Mouse (Mus musculus) megakaryocyte, embryonic 14.5 days (primary cell): ENCODE measurements around the gene Srsf5. TPM values are rescaled to one million over a fixed set of nuclear protein-coding genes. Genes with fewer than 3 reads are reported as not detected.

Experiments used
- H3K27me3 ChIP-seq: replicated peaks from 2 replicates; pipeline ENCODE3; 2012; ENCODE audit warnings: inconsistent platforms
- H3K36me3 ChIP-seq: replicated peaks from 2 replicates; pipeline ENCODE3; 2012; ENCODE audit warnings: low read length, inconsistent platforms, mixed read lengths
- H3K4me1 ChIP-seq: 2 replicates; pipeline ENCODE4 v1.6.1; 2012; ENCODE audit warnings: inconsistent platforms
- H3K4me3 ChIP-seq: replicated peaks from 2 replicates; pipeline ENCODE3; 2012; ENCODE audit warnings: moderate library complexity, mild to moderate bottlenecking, inconsistent platforms
- H3K9me3 ChIP-seq: 2 replicates; pipeline ENCODE4 v1.6.1; 2012; ENCODE audit warnings: inconsistent platforms
- FLI1 ChIP-seq: IDR thresholded peaks from 2 replicates; pipeline ENCODE4 v1.6.1; 2012; ENCODE audit warnings: low read length, inconsistent platforms, mixed read lengths
- GATA1 ChIP-seq: IDR thresholded peaks from 3 replicates; pipeline ENCODE4 v1.6.1; 2012; ENCODE audit warnings: mixed read lengths, low read length, inconsistent platforms, borderline replicate concordance
- polyA plus RNA-seq: library from polyadenylated mRNA; stranded (reverse); fragments of >175 nt; gene quantifications from 2 replicates; pipeline ENCODE4 v1.2.3, GENCODE M21; 2012; ENCODE audit warnings: low replicate concordance; ENCODE audit not compliant: insufficient read depth

The Srsf5 gene
- polyA plus RNA-seq, 1 experiment: 105 TPM

DNA sequence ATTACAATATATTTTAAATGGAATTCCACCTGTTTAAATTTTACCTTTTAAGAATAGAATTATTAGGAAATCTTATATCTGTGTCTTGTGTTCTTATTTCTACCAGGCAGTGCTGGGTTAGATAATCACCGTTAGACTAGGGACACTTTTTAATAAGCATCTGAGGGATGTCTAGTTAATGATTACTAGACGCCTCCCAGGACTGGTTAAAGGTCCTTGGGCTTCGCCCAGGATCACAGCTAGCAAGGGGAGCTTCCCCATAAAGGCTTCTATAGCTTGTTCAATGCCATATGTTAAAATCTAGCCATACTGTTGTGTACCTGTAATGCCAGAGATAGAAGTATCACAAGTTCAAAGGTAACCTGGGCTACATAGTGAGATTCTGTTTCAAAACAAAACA, 16.4 kb upstream of the Srsf5 start:
- Histone ChIP-seq H3K27me3 (peaks cover 12% of the 10 kb centered on the region), H3K4me1 (no peaks in the 10 kb centered on the region; the same call in 1 of the 2 replicates)

GRCm38 (mm10) chr12:80930141-80930540, 15.2 kb upstream of the Srsf5 start:
- Histone ChIP-seq H3K27me3 (peaks cover 5% of the 10 kb centered on the region), H3K9me3 (peaks cover 3% of the 10 kb centered on the region; the same call in 1 of the 2 replicates), H3K4me3 (no peak overlapping the region), H3K4me1 (no peaks in the 10 kb centered on the region; the same call in 1 of the 2 replicates), H3K36me3 (no peaks in the 10 kb centered on the region)
- no peak for TF ChIP-seq FLI1
- no peak for TF ChIP-seq GATA1

More for the DNA sequence above, 16.4 kb upstream of the Srsf5 start:
- TF ChIP-seq FLI1 (no peak), GATA1 (no peak)
- H3K4me3 ChIP-seq: no peak overlapping the region
- H3K36me3 ChIP-seq: no peaks in the 10 kb centered on the region
- peaks cover 3% of the 10 kb centered on the region; the same call in 1 of the 2 replicates for H3K9me3 ChIP-seq

DNA sequence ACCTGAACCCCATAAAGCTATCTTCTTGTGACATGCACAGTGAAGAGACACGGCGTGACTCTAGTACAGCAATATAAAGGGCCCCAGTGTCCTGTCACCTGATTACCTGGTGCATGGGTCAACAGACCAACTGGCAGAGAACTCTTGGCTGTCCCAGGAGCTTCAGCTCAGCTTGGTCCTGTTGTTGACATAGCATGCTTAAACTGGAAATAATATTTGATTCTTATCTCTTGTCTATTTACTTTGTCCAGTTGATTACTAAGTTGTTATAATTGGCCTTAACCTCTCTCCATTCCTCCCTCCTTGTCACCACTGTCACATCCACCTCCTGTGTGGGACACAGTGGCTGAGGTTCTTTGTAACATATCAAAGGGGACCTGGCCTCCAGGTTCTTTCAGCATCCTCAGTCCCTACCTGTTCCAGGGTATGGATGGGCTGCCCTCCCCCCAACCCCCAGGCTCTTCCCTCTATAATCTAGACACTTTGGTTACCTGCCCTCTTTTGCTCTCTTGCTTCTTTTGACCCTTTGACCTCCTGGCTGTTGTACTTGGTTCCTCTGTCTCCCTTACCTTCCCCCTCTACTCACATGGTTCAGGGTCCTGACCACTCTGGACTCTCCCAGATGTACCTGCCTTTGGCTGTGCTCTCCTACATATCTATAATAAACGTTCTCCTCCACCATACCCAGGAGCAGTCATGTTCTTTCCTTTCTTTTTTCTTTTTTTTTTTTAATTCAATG, 13.7 kb upstream of the Srsf5 start:
- Histone ChIP-seq H3K4me3 (no peak overlapping the region), H3K36me3 (no peaks in the 10 kb centered on the region), H3K27me3 (peaks cover 1% of the 10 kb centered on the region), H3K4me1 (no peaks in the 10 kb centered on the region; the same call in 1 of the 2 replicates), H3K9me3 (peaks cover 3% of the 10 kb centered on the region; the same call in 1 of the 2 replicates)
- TF ChIP-seq GATA1: no peak
- no peak for TF ChIP-seq FLI1

GRCm38 (mm10) chr12:80932865-80933264, 12.4 kb upstream of the Srsf5 start:
- Histone ChIP-seq H3K27me3 (peaks cover 1% of the 10 kb centered on the region), H3K9me3 (peaks cover 3% of the 10 kb centered on the region; the same call in 1 of the 2 replicates), H3K36me3 (no peaks in the 10 kb centered on the region), H3K4me1 (peaks cover 7% of the 10 kb centered on the region), H3K4me3 (no peak overlapping the region)
- TF ChIP-seq FLI1 (no peak), GATA1 (no peak)

- Histone ChIP-seq H3K4me1 (peaks cover 27% of the 10 kb centered on the region), H3K36me3 (no peaks in the 10 kb centered on the region), H3K9me3 (peaks cover 3% of the 10 kb centered on the region; the same call in 1 of the 2 replicates), H3K4me3 (no peak overlapping the region), H3K27me3 (peaks cover 1% of the 10 kb centered on the region)
- no peak for TF ChIP-seq FLI1
- no peak for TF ChIP-seq GATA1
These were observed 8.6 kb upstream of the Srsf5 start for GRCm38 (mm10) chr12:80936751-80937150.

DNA sequence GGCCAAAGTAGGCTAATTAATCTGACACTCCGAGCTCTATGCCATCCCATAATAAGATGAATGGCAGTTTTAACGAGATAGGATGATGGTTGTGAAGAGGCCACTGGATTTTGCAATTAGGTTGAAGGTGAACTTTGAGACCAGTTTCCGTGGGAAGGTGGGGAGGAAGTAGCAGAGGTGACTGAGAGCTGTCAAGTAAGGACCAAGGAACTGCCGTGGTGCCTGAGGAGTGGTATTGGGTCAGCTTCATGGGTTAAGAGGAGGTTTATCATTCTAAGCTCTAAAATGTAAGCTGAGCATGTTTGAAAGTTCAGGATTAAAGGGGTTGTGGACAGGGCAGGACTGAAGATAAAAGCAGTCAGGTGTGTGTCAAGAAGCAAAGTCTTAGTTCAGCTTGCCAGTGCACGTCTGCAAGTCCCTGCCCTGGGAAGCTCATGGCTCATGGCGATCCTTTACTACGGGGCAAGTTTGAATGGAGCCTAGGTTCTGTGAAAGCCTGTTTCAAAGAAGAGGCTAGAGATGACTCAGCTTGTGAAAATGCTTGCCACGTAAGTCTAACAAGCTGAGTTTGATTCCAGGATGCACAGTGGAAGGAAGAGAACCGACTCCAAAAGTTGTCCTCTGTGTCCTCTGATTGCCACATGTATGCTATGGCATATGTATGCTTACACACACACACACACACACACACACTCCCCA, 7.8 kb upstream of the Srsf5 start:
- peak overlapping the region; percentile 56 for H3K4me3 ChIP-seq
- no peaks in the 10 kb centered on the region for H3K27me3 ChIP-seq
- H3K9me3 ChIP-seq: peaks cover 3% of the 10 kb centered on the region; the same call in 1 of the 2 replicates

DNA sequence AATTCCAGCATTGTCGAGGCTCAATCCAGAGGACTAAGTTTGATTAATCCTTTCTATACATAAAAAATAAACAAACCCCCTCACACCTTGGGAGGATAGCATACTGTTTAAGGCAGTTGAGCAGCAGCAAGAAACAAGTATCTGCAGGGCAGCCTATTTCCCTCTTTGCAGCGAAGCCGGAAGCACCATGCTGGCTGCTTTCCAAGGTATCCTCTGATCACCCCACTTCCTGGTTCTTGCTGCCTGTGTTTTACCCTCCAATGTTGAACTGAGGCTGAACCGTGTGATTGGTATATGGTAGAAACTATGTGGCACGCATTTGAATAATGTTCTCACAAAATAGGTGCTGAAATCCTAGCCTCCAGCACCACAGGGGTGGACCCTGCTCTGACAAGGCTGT, 6.7 kb upstream of the Srsf5 start:
- no peaks in the 10 kb centered on the region for H3K27me3 ChIP-seq
- H3K4me1 ChIP-seq: peaks cover 37% of the 10 kb centered on the region
- peaks cover 2% of the 10 kb centered on the region; the same call in 1 of the 2 replicates for H3K9me3 ChIP-seq
- H3K36me3 ChIP-seq: peaks cover 3% of the 10 kb centered on the region
- TF ChIP-seq FLI1: no peak
- TF ChIP-seq GATA1: no peak
- H3K4me3 ChIP-seq: peak overlapping the region; percentile 80

More for the DNA sequence above, 7.8 kb upstream of the Srsf5 start:
- peaks cover 27% of the 10 kb centered on the region for H3K4me1 ChIP-seq
- peaks cover 3% of the 10 kb centered on the region for H3K36me3 ChIP-seq
- TF ChIP-seq GATA1: no peak
- TF ChIP-seq FLI1: no peak

- H3K36me3 ChIP-seq: peaks cover 3% of the 10 kb centered on the region
- H3K4me3 ChIP-seq: peak overlapping the region; percentile 80
- peaks cover 42% of the 10 kb centered on the region for H3K4me1 ChIP-seq
- H3K9me3 ChIP-seq: no peaks in the 10 kb centered on the region
- TF ChIP-seq GATA1: no peak
- TF ChIP-seq FLI1: no peak
- no peaks in the 10 kb centered on the region for H3K27me3 ChIP-seq
These were observed 6.1 kb upstream of the Srsf5 start for GRCm38 (mm10) chr12:80939165-80939564.

DNA sequence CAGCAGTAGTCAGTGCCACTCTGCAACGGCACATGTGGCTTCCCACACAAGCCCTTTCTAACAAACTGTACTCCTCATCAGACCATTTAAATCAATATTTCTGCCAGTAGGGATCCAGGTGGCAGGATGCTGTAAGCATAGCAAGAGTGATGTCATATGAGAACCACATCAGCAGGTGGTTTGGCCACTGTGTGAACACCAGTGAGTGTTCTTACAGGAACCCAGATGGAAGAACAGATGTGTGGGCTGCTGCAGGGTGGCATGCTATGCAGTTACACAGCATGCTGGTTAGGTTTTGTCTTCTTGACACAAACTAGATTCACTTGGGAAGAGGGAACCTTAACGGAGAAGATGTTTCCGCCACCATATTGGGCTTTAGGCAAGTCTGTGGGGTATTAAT, 3.4 kb upstream of the Srsf5 start:
- Histone ChIP-seq H3K4me3 (no peak overlapping the region), H3K27me3 (no peaks in the 10 kb centered on the region), H3K4me1 (peaks cover 52% of the 10 kb centered on the region), H3K9me3 (no peaks in the 10 kb centered on the region), H3K36me3 (peaks cover 10% of the 10 kb centered on the region)
- TF ChIP-seq FLI1 (no peak), GATA1 (no peak)

- Histone ChIP-seq H3K4me3 (no peak overlapping the region), H3K27me3 (no peaks in the 10 kb centered on the region), H3K4me1 (peaks cover 53% of the 10 kb centered on the region), H3K36me3 (peaks cover 24% of the 10 kb centered on the region), H3K9me3 (no peaks in the 10 kb centered on the region)
- TF ChIP-seq FLI1 (no peak), GATA1 (no peak)
These were observed 1.9 kb upstream of the Srsf5 start for GRCm38 (mm10) chr12:80943395-80943794.
